Mouse (Mus musculus): ENCODE measurements around the gene Dock7. TPM values are rescaled to one million over a fixed set of nuclear protein-coding genes. Genes with fewer than 3 reads are reported as not detected.

Gene Dock7
- polyA plus RNA-seq, 1 experiment from 2014 or later = 108 TPM

DNA sequence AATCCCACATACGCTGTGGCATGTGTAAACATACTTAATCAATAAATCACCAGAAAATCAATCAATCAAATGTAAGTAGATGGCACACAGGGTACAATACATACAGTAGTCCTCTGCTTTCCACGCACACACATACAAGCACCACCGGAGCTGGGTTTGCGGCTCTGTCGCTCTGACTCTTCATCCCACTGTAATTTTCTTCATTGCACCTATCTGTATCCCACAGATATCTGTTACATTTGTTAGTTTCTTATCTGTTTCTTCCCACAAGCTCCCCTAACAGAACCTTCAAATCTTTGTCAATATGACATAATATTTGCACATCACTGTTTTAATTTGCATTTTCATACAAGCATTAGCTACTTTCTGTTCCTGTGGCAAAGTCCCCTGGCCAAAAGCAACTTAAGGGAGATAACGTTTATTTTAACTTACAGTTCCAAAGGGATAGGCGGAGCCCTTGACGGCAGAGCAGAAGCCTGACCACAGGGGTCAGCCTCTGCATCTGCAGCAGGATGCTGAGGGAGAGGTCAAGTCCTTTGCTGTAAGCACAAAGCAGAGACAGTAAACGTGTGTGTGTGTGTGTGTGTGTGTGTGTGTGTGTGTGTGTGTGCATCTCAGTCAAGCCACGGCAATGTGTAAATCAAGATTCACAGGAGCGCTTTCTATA lies 36.1 kb upstream of the Dock7 start:
- H3K4me2 ChIP-seq (ENCODE audit: low read depth, low read length, severe bottlenecking) = no peak overlapping the region
- H3K36me3 ChIP-seq (ENCODE audit: control insufficient read depth, insufficient read depth, low read length) = no peaks in the 10 kb centered on the region
- no peaks in the 10 kb centered on the region for H3K9me3 ChIP-seq (ENCODE audit: control insufficient read depth, low read length)
- no peak overlapping the region for H3K9ac ChIP-seq (ENCODE audit: low read length)
- H3K4me3 ChIP-seq (ENCODE audit: low read depth, low read length) = no peak overlapping the region
- no peaks in the 10 kb centered on the region for H3K27me3 ChIP-seq (ENCODE audit: control insufficient read depth, insufficient read depth, low read length)
- H3K4me1 ChIP-seq (replicated peaks; ENCODE audit: control insufficient read depth, insufficient read depth, low read length) = peaks cover 11% of the 10 kb centered on the region; the same call in 1 of the 2 replicates
- WGBS = 72% methylated on average over 11 of the region's 11 CpGs
- H3K27ac ChIP-seq (ENCODE audit: low read depth, low read length) = no peak overlapping the region
- ATAC-seq (replicated peaks; ENCODE audit: low FRiP score) (no peak), DNase-seq (ENCODE audit: low spot score) (no peak)

GRCm38 (mm10) chr4:99151885-99152558 lies 31.3 kb upstream of the Dock7 start:
- WGBS = 20% methylated on average over 4 of the region's 4 CpGs
- no peak for ATAC-seq (replicated peaks; ENCODE audit: low FRiP score)

GRCm38 (mm10) chr4:99151434-99151833 lies 30.7 kb upstream of the Dock7 start:
- no peak overlapping the region for H3K27ac ChIP-seq (ENCODE audit: low read depth, low read length)

More at GRCm38 (mm10) chr4:99151885-99152558, 31.3 kb upstream of the Dock7 start:
- Histone ChIP-seq H3K4me2 (ENCODE audit: low read depth, low read length, severe bottlenecking) (no peak overlapping the region), H3K9ac (ENCODE audit: low read length) (no peak overlapping the region), H3K27ac (ENCODE audit: low read depth, low read length) (no peak overlapping the region), H3K4me1 (replicated peaks; ENCODE audit: control insufficient read depth, insufficient read depth, low read length) (0 out of 2 replicates have a peak, but pooled peaks cover 3% of the 10 kb centered on the region), H3K27me3 (ENCODE audit: control insufficient read depth, insufficient read depth, low read length) (no peaks in the 10 kb centered on the region; the same call in 1 of the 2 replicates), H3K36me3 (ENCODE audit: control insufficient read depth, insufficient read depth, low read length) (no peaks in the 10 kb centered on the region), H3K4me3 (ENCODE audit: low read depth, low read length) (no peak overlapping the region), H3K9me3 (ENCODE audit: control insufficient read depth, low read length) (no peaks in the 10 kb centered on the region)
- DNase-seq (ENCODE audit: low spot score) = no peak

GRCm38 (mm10) chr4:99143323-99143722 lies 22.6 kb upstream of the Dock7 start:
- H3K36me3 ChIP-seq (ENCODE audit: control insufficient read depth, insufficient read depth, low read length) = no peaks in the 10 kb centered on the region
- no peaks in the 10 kb centered on the region for H3K9me3 ChIP-seq (ENCODE audit: control insufficient read depth, low read length)
- no peak overlapping the region for H3K9ac ChIP-seq (ENCODE audit: low read length)
- WGBS = 88% methylated on average over 7 of the region's 7 CpGs
- no peak overlapping the region for H3K27ac ChIP-seq (ENCODE audit: low read depth, low read length)
- ATAC-seq (replicated peaks; ENCODE audit: low FRiP score) (no peak), DNase-seq (ENCODE audit: low spot score) (no peak)
- no peaks in the 10 kb centered on the region for H3K27me3 ChIP-seq (ENCODE audit: control insufficient read depth, insufficient read depth, low read length)
- no peak overlapping the region for H3K4me3 ChIP-seq (ENCODE audit: low read depth, low read length)
- H3K4me1 ChIP-seq (replicated peaks; ENCODE audit: control insufficient read depth, insufficient read depth, low read length) = no peaks in the 10 kb centered on the region
- no peak overlapping the region for H3K4me2 ChIP-seq (ENCODE audit: low read depth, low read length, severe bottlenecking)

More at GRCm38 (mm10) chr4:99151434-99151833, 30.7 kb upstream of the Dock7 start:
- ATAC-seq (replicated peaks; ENCODE audit: low FRiP score) (no peak), DNase-seq (ENCODE audit: low spot score) (no peak)
- H3K4me3 ChIP-seq (ENCODE audit: low read depth, low read length) = no peak overlapping the region
- H3K9me3 ChIP-seq (ENCODE audit: control insufficient read depth, low read length) = no peaks in the 10 kb centered on the region
- H3K27me3 ChIP-seq (ENCODE audit: control insufficient read depth, insufficient read depth, low read length) = no peaks in the 10 kb centered on the region; the same call in 1 of the 2 replicates
- 93% methylated on average over 4 of the region's 4 CpGs for WGBS
- no peaks in the 10 kb centered on the region for H3K36me3 ChIP-seq (ENCODE audit: control insufficient read depth, insufficient read depth, low read length)
- no peak overlapping the region for H3K4me2 ChIP-seq (ENCODE audit: low read depth, low read length, severe bottlenecking)
- 0 out of 2 replicates have a peak, but pooled peaks cover 3% of the 10 kb centered on the region for H3K4me1 ChIP-seq (replicated peaks; ENCODE audit: control insufficient read depth, insufficient read depth, low read length)
- no peak overlapping the region for H3K9ac ChIP-seq (ENCODE audit: low read length)

DNA sequence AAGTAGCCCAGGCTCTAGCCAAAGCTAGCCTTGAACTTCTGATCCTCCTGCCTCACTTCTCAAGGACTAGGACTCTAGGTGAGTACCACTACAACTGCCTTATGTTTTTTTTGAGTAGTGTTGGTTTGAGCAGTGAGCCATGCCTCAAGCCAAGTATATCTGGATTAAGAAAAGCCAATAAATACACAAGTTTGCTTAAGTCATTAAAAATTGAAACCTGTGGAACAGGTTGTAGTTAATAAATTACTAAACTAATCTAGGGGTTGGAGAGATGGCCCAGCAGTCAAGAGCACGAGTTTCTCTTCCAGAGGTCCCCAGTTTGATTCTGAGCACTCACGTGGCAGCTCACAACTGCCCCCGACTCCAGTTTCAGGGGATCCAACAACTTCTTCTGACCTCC lies 20.9 kb upstream of the Dock7 start:
- no peaks in the 10 kb centered on the region for H3K36me3 ChIP-seq (ENCODE audit: control insufficient read depth, insufficient read depth, low read length)
- DNase-seq (ENCODE audit: low spot score) (no peak), ATAC-seq (replicated peaks; ENCODE audit: low FRiP score) (no peak)
- H3K27ac ChIP-seq (ENCODE audit: low read depth, low read length) = no peak overlapping the region
- no peaks in the 10 kb centered on the region for H3K9me3 ChIP-seq (ENCODE audit: control insufficient read depth, low read length)
- no peaks in the 10 kb centered on the region for H3K4me1 ChIP-seq (replicated peaks; ENCODE audit: control insufficient read depth, insufficient read depth, low read length)
- no peak overlapping the region for H3K4me2 ChIP-seq (ENCODE audit: low read depth, low read length, severe bottlenecking)
- no peak overlapping the region for H3K4me3 ChIP-seq (ENCODE audit: low read depth, low read length)
- WGBS = 88% methylated on average over 3 of the region's 3 CpGs
- no peaks in the 10 kb centered on the region for H3K27me3 ChIP-seq (ENCODE audit: control insufficient read depth, insufficient read depth, low read length)
- H3K9ac ChIP-seq (ENCODE audit: low read length) = no peak overlapping the region

GRCm38 (mm10) chr4:99141171-99141570 lies 20.5 kb upstream of the Dock7 start:
- Histone ChIP-seq H3K27me3 (ENCODE audit: control insufficient read depth, insufficient read depth, low read length) (no peaks in the 10 kb centered on the region), H3K4me2 (ENCODE audit: low read depth, low read length, severe bottlenecking) (no peak overlapping the region), H3K27ac (ENCODE audit: low read depth, low read length) (no peak overlapping the region), H3K4me3 (ENCODE audit: low read depth, low read length) (no peak overlapping the region), H3K9ac (ENCODE audit: low read length) (no peak overlapping the region), H3K9me3 (ENCODE audit: control insufficient read depth, low read length) (no peaks in the 10 kb centered on the region), H3K36me3 (ENCODE audit: control insufficient read depth, insufficient read depth, low read length) (no peaks in the 10 kb centered on the region), H3K4me1 (replicated peaks; ENCODE audit: control insufficient read depth, insufficient read depth, low read length) (no peaks in the 10 kb centered on the region)
- WGBS = 94% methylated on average over 1 of the region's 1 CpGs
- no peak for ATAC-seq (replicated peaks; ENCODE audit: low FRiP score)
- no peak for DNase-seq (ENCODE audit: low spot score)

DNA sequence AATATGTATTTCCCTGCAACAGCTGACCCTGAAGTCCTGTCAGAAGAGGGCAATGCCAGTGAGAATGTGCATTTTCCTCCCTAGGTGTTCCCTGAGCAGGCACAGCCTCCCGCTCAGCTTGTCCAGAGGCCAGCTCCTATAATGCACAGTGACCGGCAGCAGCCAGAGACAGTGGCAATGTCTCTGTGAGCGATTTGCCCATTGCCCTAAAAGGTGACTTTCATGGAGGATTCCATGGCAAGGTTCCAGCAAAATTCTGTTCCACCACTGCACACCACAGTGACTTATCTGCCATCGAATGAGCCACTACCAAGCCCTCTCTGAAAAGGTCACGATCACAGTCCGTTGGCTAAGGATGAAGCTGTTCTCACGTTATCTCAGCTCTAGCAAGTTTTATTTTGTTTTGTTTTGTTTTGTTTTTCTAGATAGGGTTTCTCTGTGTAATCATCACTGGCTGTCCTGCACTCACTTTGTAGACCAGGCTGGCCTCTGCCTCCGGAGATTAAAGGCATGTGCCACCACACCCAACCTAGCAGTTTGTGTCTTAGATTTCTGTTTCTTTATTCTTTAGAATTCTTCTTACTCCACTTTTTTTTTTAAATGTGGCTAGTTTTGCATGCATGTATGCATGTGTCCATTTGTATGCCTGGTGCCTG lies 17.4 kb upstream of the Dock7 start:
- H3K36me3 ChIP-seq (ENCODE audit: control insufficient read depth, insufficient read depth, low read length) = no peaks in the 10 kb centered on the region
- H3K9ac ChIP-seq (ENCODE audit: low read length) = no peak overlapping the region
- H3K27me3 ChIP-seq (ENCODE audit: control insufficient read depth, insufficient read depth, low read length) = no peaks in the 10 kb centered on the region
- no peaks in the 10 kb centered on the region for H3K9me3 ChIP-seq (ENCODE audit: control insufficient read depth, low read length)
- no peaks in the 10 kb centered on the region for H3K4me1 ChIP-seq (replicated peaks; ENCODE audit: control insufficient read depth, insufficient read depth, low read length)
- no peak overlapping the region for H3K4me2 ChIP-seq (ENCODE audit: low read depth, low read length, severe bottlenecking)
- no peak overlapping the region for H3K27ac ChIP-seq (ENCODE audit: low read depth, low read length)
- no peak for DNase-seq (ENCODE audit: low spot score)
- ATAC-seq (replicated peaks; ENCODE audit: low FRiP score) = no peak
- no peak overlapping the region for H3K4me3 ChIP-seq (ENCODE audit: low read depth, low read length)
- 91% methylated on average over 8 of the region's 8 CpGs for WGBS

DNA sequence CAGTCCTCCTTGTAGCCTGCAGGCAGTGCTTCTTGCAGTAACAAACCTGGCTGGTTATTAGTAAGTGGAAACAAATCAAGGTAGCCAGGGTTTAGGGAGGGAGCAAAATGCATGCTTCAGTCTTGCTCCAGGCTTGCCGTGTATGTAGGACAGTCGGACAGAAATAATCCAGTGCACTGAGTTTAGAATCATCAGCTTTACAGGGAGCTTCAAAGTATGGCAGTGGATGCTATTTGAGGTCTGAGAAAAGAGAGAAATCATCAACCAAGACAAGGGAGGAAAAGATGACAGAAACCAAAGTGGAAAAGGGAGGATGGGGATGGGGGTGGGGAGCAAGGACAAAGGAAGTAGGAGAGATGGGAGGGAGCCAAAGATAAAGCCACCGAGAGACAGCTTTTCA lies 13.8 kb upstream of the Dock7 start:
- no peak overlapping the region for H3K27ac ChIP-seq (ENCODE audit: low read depth, low read length)
- ATAC-seq (replicated peaks; ENCODE audit: low FRiP score) (no peak), DNase-seq (ENCODE audit: low spot score) (no peak)
- H3K4me1 ChIP-seq (replicated peaks; ENCODE audit: control insufficient read depth, insufficient read depth, low read length) = no peaks in the 10 kb centered on the region; the same call in 1 of the 2 replicates
- H3K4me3 ChIP-seq (ENCODE audit: low read depth, low read length) = no peak overlapping the region
- 78% methylated on average over 3 of the region's 3 CpGs for WGBS
- no peaks in the 10 kb centered on the region for H3K9me3 ChIP-seq (ENCODE audit: control insufficient read depth, low read length)
- no peak overlapping the region for H3K4me2 ChIP-seq (ENCODE audit: low read depth, low read length, severe bottlenecking)
- H3K27me3 ChIP-seq (ENCODE audit: control insufficient read depth, insufficient read depth, low read length) = no peaks in the 10 kb centered on the region
- no peak overlapping the region for H3K9ac ChIP-seq (ENCODE audit: low read length)
- H3K36me3 ChIP-seq (ENCODE audit: control insufficient read depth, insufficient read depth, low read length) = no peaks in the 10 kb centered on the region
